Mouse (Mus musculus): ENCODE data around the gene 4931406C07Rik. TPM values are rescaled to one million over a fixed set of nuclear protein-coding genes. Genes with fewer than 3 reads are reported as not detected.

Gene 4931406C07Rik
- polyA plus RNA-seq, 1 experiment from 2014 or later = 15.4 TPM

Small RNAs within 50 kb of the gene (microRNA-seq; reads per million reads assigned to microRNA genes)
- gene Gm49349 (not detected), gene mmu-mir-7650 (not detected)

Other genes with a start within 250 kb of the 4931406C07Rik start
- gene Hephl1, start 194.3 kb downstream of the 4931406C07Rik start, polyA plus RNA-seq (2015; fragmentation: Nextera tagmentation; extraction: Ambion mirVana) = not detected in 2 replicates
- 15.8 and 17.0 TPM in 2 replicates for gene Vstm5, start 67.4 kb downstream of the 4931406C07Rik start, polyA plus RNA-seq (2015; fragmentation: Nextera tagmentation; extraction: Ambion mirVana)
- gene Med17, start 26.5 kb downstream of the 4931406C07Rik start, polyA plus RNA-seq (2015; fragmentation: Nextera tagmentation; extraction: Ambion mirVana) = 34.1 and 34.9 TPM in 2 replicates
- gene Taf1d, start 234 bp downstream of the 4931406C07Rik start, polyA plus RNA-seq (2015; fragmentation: Nextera tagmentation; extraction: Ambion mirVana) = 49.4 and 56.8 TPM in 2 replicates
- gene Cep295, start 51.3 kb upstream of the 4931406C07Rik start, polyA plus RNA-seq (2015; fragmentation: Nextera tagmentation; extraction: Ambion mirVana) = 14.3 and 17.4 TPM in 2 replicates
- 0.50 and 1.0 TPM in 2 replicates for gene Smco4, start 187.0 kb upstream of the 4931406C07Rik start, polyA plus RNA-seq (2015; fragmentation: Nextera tagmentation; extraction: Ambion mirVana)

Data from hindbrain, embryonic 13.5 days (tissue).